Mouse (Mus musculus): ENCODE data around the gene Diras2.
A peak's percentile ranks its signal among the peaks of the same experiment; 100 is the strongest.

Diras2 gene

GRCm38 (mm10) chr13:52551275-52551674, 20.2 kb upstream of the Diras2 start:
- DNase-seq: no peak

- DNase-seq: no peak
These were observed 19.7 kb upstream of the Diras2 start for GRCm38 (mm10) chr13:52550690-52551193.

DNA sequence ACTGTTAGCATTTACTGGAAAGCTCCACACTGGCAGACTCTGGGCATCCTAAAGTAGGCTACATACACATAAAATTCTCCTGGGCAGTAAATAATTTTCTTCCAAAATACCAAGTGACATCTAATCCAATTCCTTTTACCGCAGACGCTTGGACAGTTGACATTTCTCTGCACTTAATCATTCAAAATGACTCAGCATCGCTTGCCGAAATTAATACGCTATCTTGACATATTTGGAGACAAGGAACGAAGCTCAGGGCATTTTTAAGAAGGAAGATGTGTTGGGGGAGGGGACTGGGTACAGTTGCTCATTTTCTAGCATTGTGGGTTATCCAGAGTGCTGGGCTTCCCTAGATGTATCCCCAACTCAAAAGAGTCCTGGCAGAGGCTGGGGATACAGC, 15.2 kb upstream of the Diras2 start:
- no peak for DNase-seq

DNA sequence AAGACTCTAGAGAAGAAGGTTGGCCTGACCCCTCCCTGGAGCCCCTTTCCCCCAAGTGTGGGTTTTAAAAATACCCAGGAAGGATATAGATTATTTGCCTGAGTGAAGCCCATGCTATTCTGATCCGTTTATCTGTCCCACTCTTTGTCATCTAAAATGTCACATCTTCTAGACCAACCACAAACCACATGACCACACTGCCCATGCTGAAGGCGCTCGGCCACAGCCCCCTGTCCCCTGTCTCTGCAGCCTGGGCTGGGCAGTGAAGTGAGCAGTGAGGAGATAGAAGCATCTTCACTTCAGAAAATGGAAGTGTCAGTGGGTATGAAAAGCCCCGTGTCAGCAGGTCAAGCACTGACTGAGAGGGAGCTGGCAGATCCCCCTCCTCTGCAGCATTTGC, 11.6 kb upstream of the Diras2 start:
- DNase-seq: no peak

DNA sequence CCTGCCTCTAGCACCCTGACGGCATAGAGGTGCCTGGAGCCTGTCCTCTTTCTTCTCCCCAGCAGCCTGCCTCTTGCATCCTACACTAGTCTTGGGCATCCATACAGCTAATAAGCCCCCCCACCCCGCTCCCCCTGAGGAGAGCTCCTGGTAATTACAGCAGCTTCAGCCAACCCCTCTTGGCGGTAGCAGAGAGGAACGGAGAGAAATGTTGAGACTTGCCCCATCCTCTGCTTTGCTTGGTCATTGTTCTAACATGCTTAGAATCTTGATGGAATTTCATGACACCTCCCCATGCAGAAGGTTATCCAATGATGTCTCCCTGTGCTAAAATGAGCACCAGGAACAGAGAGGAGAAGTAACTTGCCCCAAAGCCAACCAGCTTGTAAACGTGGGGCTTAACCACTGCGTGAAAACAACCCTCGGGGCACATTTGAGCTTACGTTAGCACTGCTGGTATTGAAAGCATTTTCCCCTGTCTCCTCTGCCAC, 11.0 kb upstream of the Diras2 start:
- DNase-seq: no peak

GRCm38 (mm10) chr13:52541385-52542035, 10.4 kb upstream of the Diras2 start:
- DNase-seq: no peak

GRCm38 (mm10) chr13:52539461-52539860, 8.4 kb upstream of the Diras2 start:
- DNase-seq: no peak

GRCm38 (mm10) chr13:52538588-52539116, 7.6 kb upstream of the Diras2 start:
- DNase-seq: no peak

GRCm38 (mm10) chr13:52537754-52538587, 6.9 kb upstream of the Diras2 start:
- DNase-seq: no peak

DNA sequence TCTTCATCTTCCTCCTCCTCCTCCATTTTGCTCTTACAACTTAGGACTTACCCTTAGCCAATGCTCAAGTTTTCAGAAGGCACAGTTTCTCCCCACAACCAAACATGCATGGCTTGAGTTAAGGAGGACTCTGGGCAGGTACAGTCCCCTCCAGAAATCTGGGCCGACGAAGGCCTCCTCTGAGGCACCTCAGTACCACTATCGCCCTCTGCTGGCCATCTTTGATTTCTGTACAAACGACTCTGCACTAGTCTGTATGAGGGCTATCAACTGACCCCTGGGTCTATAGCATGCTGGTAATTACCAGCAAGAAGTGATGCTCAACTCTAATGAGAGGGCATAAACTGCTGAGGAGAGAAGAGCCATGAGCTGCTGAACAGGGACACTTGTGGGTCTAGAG, 4.5 kb upstream of the Diras2 start:
- peak; percentile 78 to 83 for DNase-seq

- no peak for DNase-seq
These were observed 2.6 kb upstream of the Diras2 start for GRCm38 (mm10) chr13:52533644-52534043.

GRCm38 (mm10) chr13:52530008-52530945, 802 bp downstream of the Diras2 start:
- DNase-seq: peak; percentile 79 to 87

DNA sequence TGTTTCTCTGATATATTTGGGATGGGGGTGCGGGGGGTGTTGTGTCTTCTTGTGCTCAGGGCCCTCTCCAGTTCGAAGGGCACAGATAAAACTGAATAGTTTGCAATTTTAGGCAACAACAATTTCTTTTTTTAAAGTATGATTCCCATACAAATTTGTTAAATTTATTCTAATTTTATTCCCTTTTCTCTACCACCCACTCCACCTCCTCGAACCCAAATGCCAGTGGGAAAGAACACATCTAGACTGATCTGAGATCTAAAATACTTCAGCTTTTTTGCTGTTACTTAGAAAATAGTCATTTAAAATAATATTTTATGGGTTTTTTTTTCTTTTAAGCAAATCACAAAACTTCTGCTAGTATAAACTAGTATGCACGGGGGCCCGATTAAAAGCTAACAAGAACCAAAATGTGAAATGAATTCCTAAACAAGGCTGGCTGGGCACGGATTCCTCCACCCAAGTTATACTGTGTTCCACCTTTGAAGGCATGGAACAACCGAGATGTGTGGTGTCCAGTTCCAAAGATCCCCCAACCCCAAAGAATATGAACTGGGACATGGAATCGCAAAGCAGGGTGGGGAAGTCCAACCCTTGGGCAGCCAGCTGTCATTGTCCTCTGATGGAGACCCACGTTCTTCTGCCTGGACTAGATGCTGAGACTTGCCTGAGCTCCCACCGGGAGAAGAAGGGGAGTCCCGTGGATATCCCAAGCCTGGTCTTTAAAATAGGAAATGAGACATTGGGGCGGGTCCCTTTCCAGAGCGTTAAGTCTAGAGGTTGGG, 1.7 kb downstream of the Diras2 start:
- DNase-seq: no peak

- DNase-seq: no peak
These were observed 2.3 kb downstream of the Diras2 start for GRCm38 (mm10) chr13:52528786-52529185.

GRCm38 (mm10) chr13:52528281-52528680, 2.8 kb downstream of the Diras2 start:
- DNase-seq: no peak

- DNase-seq: no peak
These were observed 4.6 kb downstream of the Diras2 start for GRCm38 (mm10) chr13:52526249-52527035.

DNA sequence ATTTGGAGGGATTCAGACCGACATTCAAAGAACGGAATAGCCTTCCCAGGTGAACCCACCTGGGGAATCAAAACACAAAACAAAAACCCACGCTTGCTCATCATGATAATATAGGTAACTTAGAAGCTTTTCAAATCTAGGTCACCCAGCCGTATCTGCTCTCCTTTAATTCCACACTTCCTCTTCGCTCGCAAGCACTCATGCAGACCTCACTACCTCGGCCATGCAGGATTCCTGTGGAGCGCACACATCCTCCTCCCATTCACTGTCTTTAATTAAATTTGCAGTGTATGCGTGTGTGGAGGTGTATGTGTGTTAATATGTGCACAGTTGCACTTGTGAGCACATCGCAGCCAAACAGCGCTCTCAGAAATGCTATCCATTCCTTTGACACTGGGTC, 6.8 kb downstream of the Diras2 start:
- no peak for DNase-seq

GRCm38 (mm10) chr13:52521176-52521575, 9.9 kb downstream of the Diras2 start:
- DNase-seq: no peak

GRCm38 (mm10) chr13:52519425-52519824, 11.7 kb downstream of the Diras2 start:
- DNase-seq: no peak

DNA sequence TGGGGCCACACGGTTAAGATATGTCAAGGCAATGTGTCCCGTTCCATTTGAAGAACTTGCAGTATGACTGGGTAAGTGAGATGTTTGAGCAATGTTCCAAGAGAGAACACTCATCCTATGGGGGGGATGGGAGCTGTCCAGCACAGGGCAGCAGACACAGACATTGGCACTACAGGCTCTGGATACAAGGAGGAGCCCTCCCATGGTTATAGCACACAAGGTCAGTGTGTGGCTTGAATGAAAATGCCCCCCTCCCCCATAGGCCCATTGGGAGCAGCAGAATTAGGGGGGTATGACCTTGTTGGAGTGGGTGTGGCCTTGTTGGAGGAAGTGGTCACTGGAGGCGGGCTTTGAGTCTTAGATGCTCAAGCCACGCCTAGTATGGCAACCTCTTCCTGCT, 12.7 kb downstream of the Diras2 start:
- DNase-seq: peak; percentile 25 to 33

GRCm38 (mm10) chr13:52517021-52517420, 14.1 kb downstream of the Diras2 start:
- DNase-seq: no peak

Data from kidney, postnatal 4 days (tissue).